Mouse (Mus musculus): ENCODE results near the gene Olfr417.
"Not testable (repeated sequence)": the region's sequence is repeated elsewhere in the genome, so short reads cannot be mapped to it uniquely, and the experiment has no call there.

Olfr417 gene

DNA sequence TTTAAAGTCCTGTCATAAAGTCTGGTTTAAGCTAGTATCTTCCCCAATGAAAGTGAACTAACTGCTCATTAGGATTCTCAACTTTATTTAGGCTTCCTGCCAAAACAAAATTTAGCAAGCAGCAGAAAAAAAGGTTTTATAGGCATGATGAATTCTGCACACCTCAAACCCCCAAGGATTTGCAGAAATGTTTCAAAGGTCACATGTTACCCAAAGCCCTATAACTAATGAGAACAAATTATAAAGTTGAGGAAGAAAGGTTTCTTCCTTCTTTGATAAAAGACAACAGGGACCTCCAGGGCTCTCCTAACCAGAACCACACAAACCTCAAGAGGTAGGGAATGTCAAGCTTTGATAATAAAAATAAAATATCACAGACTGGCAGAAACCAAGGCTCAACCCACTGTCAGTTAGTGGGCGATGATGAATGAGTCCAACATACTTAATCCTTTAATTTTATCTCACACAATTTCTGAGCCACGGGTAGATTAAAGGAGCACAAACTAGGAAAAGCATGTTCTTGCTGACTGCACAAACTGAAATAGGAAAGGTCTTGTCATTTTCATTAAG is at the start of gene Olfr417:
Olfr417 (plus strand) TSS at position 241 of the 570 bp plus-strand sequence.
- DNase-seq (ENCODE audit: low read depth, low spot score), result no peak

- DNase-seq (ENCODE audit: low read depth, low spot score), result no peak
Observed at GRCm38 (mm10) chr1:174317308-174317707, 47.6 kb upstream of the Olfr417 start.

- DNase-seq (ENCODE audit: low read depth, low spot score), result no peak
Observed at GRCm38 (mm10) chr1:174330218-174330617, 34.7 kb upstream of the Olfr417 start, which contains the start of gene Mptx1. Mptx1 (plus strand) TSS chr1:174330518.

DNA sequence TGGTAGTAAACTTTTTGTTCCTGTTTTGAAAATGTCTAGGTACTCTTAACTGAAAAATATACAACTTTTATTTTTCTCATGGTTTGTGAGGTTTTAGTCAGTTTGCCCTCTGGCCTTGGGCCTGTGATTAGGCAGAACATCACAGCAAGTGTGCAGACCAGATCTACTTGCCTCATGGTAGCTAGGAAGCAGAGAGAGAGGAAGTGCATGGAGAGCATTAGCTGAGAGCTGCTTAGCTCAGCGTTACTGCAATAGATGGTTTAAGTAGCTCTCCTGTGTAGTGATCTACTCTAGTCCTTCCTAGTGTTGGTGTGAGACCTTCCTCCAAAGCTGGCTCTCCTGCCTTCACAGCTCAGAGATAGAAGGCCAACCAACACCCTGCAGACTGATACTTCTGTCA is 11.3 kb upstream of the Olfr417 start:
- not testable (repeated sequence) for DNase-seq (ENCODE audit: low read depth, low spot score)

GRCm38 (mm10) chr1:174354640-174355039 is 10.3 kb upstream of the Olfr417 start:
- DNase-seq (ENCODE audit: low read depth, low spot score), result no peak

GRCm38 (mm10) chr1:174373799-174374198 is 8.9 kb downstream of the Olfr417 start:
- DNase-seq (ENCODE audit: low read depth, low spot score), result no peak

- no peak for DNase-seq (ENCODE audit: low read depth, low spot score)
Observed at GRCm38 (mm10) chr1:174390746-174391145, 25.8 kb downstream of the Olfr417 start, which contains the start of gene Olfr248. Olfr248 (plus strand) TSS chr1:174391046.

GRCm38 (mm10) chr1:174422959-174423358 is 58.0 kb downstream of the Olfr417 start:
- DNase-seq (ENCODE audit: low read depth, low spot score), result no peak

- DNase-seq (ENCODE audit: low read depth, low spot score), result no peak
Observed at GRCm38 (mm10) chr1:174423764-174424163, 58.8 kb downstream of the Olfr417 start, which contains the start of gene Olfr414. Olfr414 (plus strand) TSS chr1:174424064.
